8 mouse cellular contexts compared by ENCODE assay signal in the genomic region with DNA sequence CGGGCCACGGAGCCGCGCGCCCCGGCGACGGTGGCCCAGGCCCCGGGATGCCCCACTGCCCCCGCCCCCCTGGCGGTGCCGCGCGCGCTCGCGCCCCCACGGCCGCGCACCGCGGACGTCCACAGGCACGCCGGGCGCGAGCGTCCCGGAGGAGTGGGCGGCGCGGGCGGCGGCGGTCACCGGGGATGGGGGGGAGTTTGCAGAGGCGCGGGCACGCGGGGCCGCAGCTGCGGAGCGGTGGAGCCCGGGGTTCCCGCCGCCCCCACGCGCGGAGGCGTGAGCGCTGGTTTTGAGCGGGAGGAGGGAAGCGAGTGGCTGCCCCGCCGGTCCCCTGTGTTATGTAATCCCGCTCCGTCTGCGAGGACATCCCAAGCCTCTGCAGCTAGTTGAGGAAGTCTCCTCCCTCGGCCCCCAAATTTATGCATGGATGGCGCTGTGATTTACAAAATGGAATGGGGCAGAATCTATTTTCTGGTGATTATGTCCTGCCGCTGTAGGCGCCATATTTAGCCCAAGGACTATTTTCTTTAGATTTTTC. TPM values are rescaled to one million over a fixed set of nuclear protein-coding genes. Genes with fewer than 3 reads are reported as not detected.
A peak's percentile ranks its signal among the peaks of the same experiment; 100 is the strongest.
DNase-seq lines count a peak whose midpoint lies in the region; ATAC-seq lines count a peak whose summit lies in the region.

No protein-coding gene starts in this region.

- H3K27me3 ChIP-seq in intestine, embryonic 14.5 days (replicated peaks; ENCODE audit: control insufficient read depth, insufficient read depth, low read length) = no peaks in the 10 kb centered on the region

- H3K4me3 ChIP-seq in intestine, embryonic 14.5 days (ENCODE audit: low read depth, low read length) = peak overlapping the region; percentile 67

- intact Hi-C loops in left cerebral cortex, postnatal 14 days (cut with DNase I) = loop anchor here (1.0 to 5.0 kb wide), 3 partner anchors 17 to 256 kb away; partner anchors contain the start of genes Cgn and Snx27

- peak; percentile 73 for ATAC-seq in intestine, embryonic 14.5 days (replicated peaks; ENCODE audit: low FRiP score, low TSS enrichment, low read depth)
- peak; percentile 52; the same call in 1 of the 2 replicates for ATAC-seq in megakaryocyte-erythroid progenitor cell, adult 5-6 weeks (replicated peaks; ENCODE audit: low FRiP score, low TSS enrichment, poor library complexity, severe bottlenecking)

- 2% methylated on average over 47 of the region's 62 CpGs for WGBS in intestine, embryonic 14.5 days

- H3K9me3 ChIP-seq in intestine, embryonic 14.5 days (ENCODE audit: control insufficient read depth, low read length) = no peaks in the 10 kb centered on the region

- peak overlapping the region; percentile 94 for H3K9ac ChIP-seq in intestine, embryonic 14.5 days (ENCODE audit: low read length)

- DNase-seq in adrenal gland, adult (ENCODE audit: inconsistent age in 2 of 2, low spot score in 1 of 2) = peak; percentile 91 to 95
- DNase-seq in embryo, embryonic 10 days (ENCODE audit: low spot score) = peak; percentile 79
- peak; percentile 85 for DNase-seq in gastrocnemius, postnatal 25 days
- peak; percentile 92 for DNase-seq in intestine, embryonic 14.5 days (ENCODE audit: low spot score)
- DNase-seq in left cerebral cortex, postnatal 14 days (ENCODE audit: low spot score in 2 of 2) = peak; percentile 90 to 96
- DNase-seq in right cerebral cortex, postnatal 14 days = peak; percentile 87
- DNase-seq in urinary bladder, postnatal 25 days (ENCODE audit: low spot score) = peak; percentile 62

- peak overlapping the region; percentile 98 for H3K27ac ChIP-seq in intestine, embryonic 14.5 days (ENCODE audit: low read depth)

- no peaks in the 10 kb centered on the region for H3K36me3 ChIP-seq in intestine, embryonic 14.5 days (ENCODE audit: control insufficient read depth, insufficient read depth, low read length)

- peak overlapping the region; percentile 88 for H3K4me2 ChIP-seq in intestine, embryonic 14.5 days (ENCODE audit: low read length)

- peaks cover 7% of the 10 kb centered on the region for H3K4me1 ChIP-seq in intestine, embryonic 14.5 days (replicated peaks; ENCODE audit: control insufficient read depth, insufficient read depth, low read length)

RNA-seq across cellular contexts. Expression of gene Pogz, which starts 0.7 kb away (rescaled TPM):
- total RNA-seq in gastrocnemius, postnatal 25 days (2021) = 10 to 100 TPM; 13.3 to 13.4 TPM
- polyA plus RNA-seq in intestine, embryonic 14.5 days (2014; fragmentation: Nextera tagmentation; extraction: Ambion mirVana) = 19.6 and 19.9 TPM in 2 replicates
- 10 to 100 TPM; 53.7 to 57.9 TPM for total RNA-seq in left cerebral cortex, postnatal 14 days (2021)
- 49.6 and 59.1 TPM in 2 replicates for total RNA-seq in megakaryocyte-erythroid progenitor cell, adult 5-6 weeks (2014; fragmentation: Nextera tagmentation)
- total RNA-seq in megakaryocyte-erythroid progenitor cell, adult 5-6 weeks (2017) = 12.5 and 18.7 TPM in 2 replicates

RNA-seq across cellular contexts. Expression of gene Psmb4, which starts 48.7 kb away (rescaled TPM):
- total RNA-seq in gastrocnemius, postnatal 25 days (2021) = 100 to 1,000 TPM; 172 to 192 TPM
- 354 and 364 TPM in 2 replicates for polyA plus RNA-seq in intestine, embryonic 14.5 days (2014; fragmentation: Nextera tagmentation; extraction: Ambion mirVana)
- 100 to 1,000 TPM; 249 to 266 TPM for total RNA-seq in left cerebral cortex, postnatal 14 days (2021)
- 427 and 467 TPM in 2 replicates for total RNA-seq in megakaryocyte-erythroid progenitor cell, adult 5-6 weeks (2014; fragmentation: Nextera tagmentation)
- 212 and 218 TPM in 2 replicates for total RNA-seq in megakaryocyte-erythroid progenitor cell, adult 5-6 weeks (2017)

RNA-seq across cellular contexts. Expression of gene Cgn, which starts 51.7 kb away (rescaled TPM):
- not detected for total RNA-seq in gastrocnemius, postnatal 25 days (2021)
- 38.9 and 41.9 TPM in 2 replicates for polyA plus RNA-seq in intestine, embryonic 14.5 days (2014; fragmentation: Nextera tagmentation; extraction: Ambion mirVana)
- total RNA-seq in left cerebral cortex, postnatal 14 days (2021) = 1 to 10 TPM; 3.9 to 4.5 TPM
- total RNA-seq in megakaryocyte-erythroid progenitor cell, adult 5-6 weeks (2014; fragmentation: Nextera tagmentation) = 0.30 and 0.42 TPM in 2 replicates
- not detected in 2 replicates for total RNA-seq in megakaryocyte-erythroid progenitor cell, adult 5-6 weeks (2017)

Comparison
In these comparisons a context has a peak if more than half of its experiments do, and no peak if none do; other contexts are left out.
1. Peak in every context shown above with its lines: DNase-seq, ATAC-seq, H3K4me3 ChIP-seq and H3K27ac ChIP-seq.